Mouse (Mus musculus) cerebellum, postnatal 36 days (tissue): Measurements from ENCODE around the gene Crtac1.

Experiments
- DNase-seq, 2 experiments: peaks; one replicate each; pipeline ENCODE4 v3.0.0; 2021 to 2022; ENCODE audit warnings: mixed read lengths in 2 of 2

Gene Crtac1

GRCm38 (mm10) chr19:42322357-42323090, 109.1 kb downstream of the Crtac1 start:
- DNase-seq = no peak

- no peak for DNase-seq
These were observed 109.6 kb downstream of the Crtac1 start for GRCm38 (mm10) chr19:42321936-42322335.

- peak in 1 of 2 experiments; percentile 20 for DNase-seq
These were observed 113.7 kb downstream of the Crtac1 start for GRCm38 (mm10) chr19:42317648-42318425.

- DNase-seq = no peak
These were observed 114.6 kb downstream of the Crtac1 start for GRCm38 (mm10) chr19:42316998-42317397.

GRCm38 (mm10) chr19:42316525-42316924, 115.1 kb downstream of the Crtac1 start:
- peak; percentile 29 for DNase-seq

- peak; percentile 76 to 78 for DNase-seq
These were observed 115.7 kb downstream of the Crtac1 start for GRCm38 (mm10) chr19:42315914-42316313.

GRCm38 (mm10) chr19:42315070-42315679, 116.4 kb downstream of the Crtac1 start:
- no peak for DNase-seq

GRCm38 (mm10) chr19:42312191-42312590, 119.4 kb downstream of the Crtac1 start:
- DNase-seq = no peak

GRCm38 (mm10) chr19:42311332-42311731, 120.3 kb downstream of the Crtac1 start:
- no peak for DNase-seq

GRCm38 (mm10) chr19:42308931-42309330, 122.7 kb downstream of the Crtac1 start:
- DNase-seq = no peak

GRCm38 (mm10) chr19:42307019-42307418, 124.6 kb downstream of the Crtac1 start:
- no peak for DNase-seq

GRCm38 (mm10) chr19:42306202-42306601, 125.4 kb downstream of the Crtac1 start:
- no peak for DNase-seq

GRCm38 (mm10) chr19:42305746-42306145, 125.8 kb downstream of the Crtac1 start:
- DNase-seq = no peak

GRCm38 (mm10) chr19:42304506-42304905, 127.1 kb downstream of the Crtac1 start:
- DNase-seq = no peak

- DNase-seq = no peak
These were observed 128.3 kb downstream of the Crtac1 start for GRCm38 (mm10) chr19:42303210-42303813.

GRCm38 (mm10) chr19:42293216-42293615, 138.4 kb downstream of the Crtac1 start:
- no peak for DNase-seq

- DNase-seq = no peak
These were observed 139.5 kb downstream of the Crtac1 start for GRCm38 (mm10) chr19:42292106-42292505.

- DNase-seq = no peak
These were observed 140.5 kb downstream of the Crtac1 start for GRCm38 (mm10) chr19:42290954-42291661.

GRCm38 (mm10) chr19:42288361-42288760, 143.2 kb downstream of the Crtac1 start:
- no peak for DNase-seq

GRCm38 (mm10) chr19:42284178-42284577, 147.4 kb downstream of the Crtac1 start:
- no peak for DNase-seq

- DNase-seq = no peak
These were observed 152.0 kb downstream of the Crtac1 start for GRCm38 (mm10) chr19:42279611-42280010.

- no peak for DNase-seq
These were observed 153.1 kb downstream of the Crtac1 start for GRCm38 (mm10) chr19:42278461-42278860.

- DNase-seq = no peak
These were observed 154.3 kb downstream of the Crtac1 start for GRCm38 (mm10) chr19:42277288-42277687.
